Mouse (Mus musculus) midbrain, embryonic 11.5 days (tissue): Measurements from ENCODE around the gene Adarb1. TPM values are rescaled to one million over a fixed set of nuclear protein-coding genes. Genes with fewer than 3 reads are reported as not detected.

Experiments used
- ATAC-seq: fragments of 200-750 bp; cut with Nextera tagmentation; 2 replicates; pipeline ENCODE4 v1.8.0; 2017; ENCODE audit warnings: moderate TSS enrichment, moderate library complexity; ENCODE audit not compliant: low FRiP score
- DNase-seq: peaks from one replicate; pipeline ENCODE4 v3.0.0; 2015; ENCODE audit warnings: low spot score; ENCODE audit errors: missing footprints
- H3K27ac ChIP-seq: fragments of 300-500 bp; sonication (generic); 2 replicates; pipeline ENCODE4 v1.5.1; 2014; ENCODE audit warnings: low read depth, low read length
- H3K27me3 ChIP-seq: fragments of 300-500 bp; sonication (generic); 2 replicates; pipeline ENCODE4 v1.6.1; 2014; ENCODE audit warnings: mild to moderate bottlenecking, low read length, moderate library complexity, mixed read lengths; ENCODE audit not compliant: control insufficient read depth, insufficient read depth
- H3K36me3 ChIP-seq: fragments of 300-500 bp; sonication (generic); 2 replicates; pipeline ENCODE4 v1.6.1; 2014; ENCODE audit warnings: mild to moderate bottlenecking, low read length, moderate library complexity, mixed read lengths; ENCODE audit not compliant: control insufficient read depth, insufficient read depth
- H3K4me1 ChIP-seq: fragments of 300-500 bp; sonication (generic); 2 replicates; pipeline ENCODE4 v1.6.1; 2014; ENCODE audit warnings: low read length; ENCODE audit not compliant: control insufficient read depth, insufficient read depth
- H3K4me2 ChIP-seq: fragments of 300-500 bp; sonication (generic); 2 replicates; pipeline ENCODE4 v1.6.1; 2014; ENCODE audit warnings: mild to moderate bottlenecking, moderate library complexity
- H3K4me3 ChIP-seq: fragments of 300-500 bp; sonication (generic); 2 replicates; pipeline ENCODE4 v1.5.1; 2014; ENCODE audit warnings: low read depth, low read length
- H3K9ac ChIP-seq: fragments of 300-500 bp; sonication (generic); 2 replicates; pipeline ENCODE4 v1.6.1; 2014; ENCODE audit warnings: low read length
- H3K9me3 ChIP-seq: fragments of 300-500 bp; sonication (generic); 2 replicates; pipeline ENCODE4 v1.6.1; 2016; ENCODE audit warnings: low read length; ENCODE audit not compliant: control insufficient read depth
- WGBS: fragments of 180-500 bp; shearing (Covaris S2); extraction: QIAGEN DNeasy Blood & Tissue Kit; methylation state at CpG from one replicate; pipeline ENCODE4 v1.1.7; 2014; 5-methylcytosine and 5-hydroxymethylcytosine counted together
- polyA plus RNA-seq: library from polyadenylated mRNA; unstranded; fragments of >200 nt; fragmentation: Nextera tagmentation; extraction: Ambion mirVana; gene quantifications from 2 replicates; pipeline ENCODE4 v1.2.1, GENCODE M21; 2014

Adarb1 gene
- polyA plus RNA-seq, 1 experiment from 2014 or later: 5.8 TPM

DNA sequence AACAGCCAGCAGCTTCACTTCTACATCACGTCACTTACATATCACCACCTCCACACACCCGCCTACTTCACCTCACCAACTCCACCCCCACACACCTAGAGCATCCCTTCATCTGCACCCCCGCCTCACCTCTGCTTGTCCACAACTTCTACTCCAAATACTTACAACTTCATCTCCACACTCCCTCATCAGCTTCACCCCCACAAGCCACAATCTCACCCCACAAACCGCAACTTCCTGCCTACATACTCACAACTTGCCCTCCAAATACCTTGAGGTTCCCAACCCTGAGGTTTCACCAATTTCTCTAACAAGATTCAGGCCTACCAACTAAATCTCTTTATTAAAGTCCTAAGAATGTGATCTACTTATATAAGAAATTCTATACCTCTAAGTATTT lies 51.1 kb downstream of the Adarb1 start:
- Histone ChIP-seq H3K4me2 (no peak overlapping the region), H3K27me3 (no peaks in the 10 kb centered on the region), H3K36me3 (no peaks in the 10 kb centered on the region), H3K4me1 (peaks cover 4% of the 10 kb centered on the region; the same call in 1 of the 2 replicates), H3K9me3 (no peaks in the 10 kb centered on the region), H3K9ac (no peak overlapping the region), H3K4me3 (no peak overlapping the region), H3K27ac (no peak overlapping the region)
- DNase-seq (no peak), ATAC-seq (no peak)
- 94% methylated on average over 4 of the region's 4 CpGs for WGBS

- 81% methylated on average over 2 of the region's 2 CpGs for WGBS
- DNase-seq: no peak
- Histone ChIP-seq H3K4me2 (no peak overlapping the region), H3K4me3 (no peak overlapping the region), H3K4me1 (peaks cover 4% of the 10 kb centered on the region; the same call in 1 of the 2 replicates), H3K9me3 (no peaks in the 10 kb centered on the region), H3K27me3 (no peaks in the 10 kb centered on the region), H3K36me3 (no peaks in the 10 kb centered on the region), H3K9ac (no peak overlapping the region), H3K27ac (no peak overlapping the region)
- ATAC-seq: no peak
Observed at GRCm38 (mm10) chr10:77365212-77365611, 52.9 kb downstream of the Adarb1 start.

DNA sequence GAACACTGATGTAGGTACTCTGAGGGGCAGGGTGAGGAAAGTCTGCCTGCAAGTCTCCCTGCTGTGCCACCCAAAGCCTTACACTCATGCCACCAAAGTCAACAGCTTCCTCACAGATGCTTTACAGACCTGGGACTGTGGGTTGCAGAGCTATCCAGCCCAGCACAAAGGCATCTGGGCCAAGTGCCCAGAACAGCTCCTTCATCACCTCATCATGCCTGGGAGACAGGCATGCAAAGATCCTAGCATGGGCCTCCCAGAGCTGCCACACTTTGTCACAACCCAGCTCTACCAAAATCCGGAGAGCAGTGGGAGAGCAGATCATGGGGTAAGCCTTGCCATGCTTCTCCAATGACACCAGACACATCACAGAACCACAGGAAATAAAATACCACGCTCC lies 57.6 kb downstream of the Adarb1 start:
- H3K9ac ChIP-seq: no peak overlapping the region
- WGBS: 87% methylated on average over 2 of the region's 2 CpGs
- no peak overlapping the region for H3K4me2 ChIP-seq
- no peak overlapping the region for H3K4me3 ChIP-seq
- H3K36me3 ChIP-seq: no peaks in the 10 kb centered on the region
- H3K9me3 ChIP-seq: no peaks in the 10 kb centered on the region
- H3K4me1 ChIP-seq: no peaks in the 10 kb centered on the region
- DNase-seq (no peak), ATAC-seq (no peak)
- H3K27ac ChIP-seq: no peak overlapping the region
- no peaks in the 10 kb centered on the region for H3K27me3 ChIP-seq

DNA sequence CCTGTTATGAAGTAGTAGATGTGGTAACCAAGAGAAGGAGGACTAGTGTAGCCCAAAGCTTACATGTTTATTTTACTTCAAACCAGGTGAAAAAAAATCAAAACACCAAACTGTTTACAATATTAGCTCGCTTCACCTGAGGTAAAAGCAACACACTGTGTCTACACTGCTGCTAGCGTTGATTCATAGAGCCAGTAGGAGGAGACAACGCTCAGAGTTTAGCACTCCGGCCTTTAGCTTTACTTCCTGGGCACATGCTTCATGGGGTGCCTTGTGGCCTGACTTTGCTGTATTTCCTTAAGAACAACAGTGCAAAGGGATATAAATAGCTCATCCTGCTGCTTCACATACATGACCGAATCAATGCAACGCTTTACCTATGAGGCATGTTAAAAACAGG lies 60.1 kb downstream of the Adarb1 start:
- DNase-seq (no peak), ATAC-seq (no peak)
- 84% methylated on average over 6 of the region's 6 CpGs for WGBS
- no peak overlapping the region for H3K4me2 ChIP-seq
- H3K36me3 ChIP-seq: no peaks in the 10 kb centered on the region
- H3K9ac ChIP-seq: no peak overlapping the region
- no peaks in the 10 kb centered on the region for H3K27me3 ChIP-seq
- no peaks in the 10 kb centered on the region for H3K4me1 ChIP-seq
- H3K9me3 ChIP-seq: no peaks in the 10 kb centered on the region
- no peak overlapping the region for H3K4me3 ChIP-seq
- no peak overlapping the region for H3K27ac ChIP-seq

- H3K4me1 ChIP-seq: no peaks in the 10 kb centered on the region
- H3K27me3 ChIP-seq: no peaks in the 10 kb centered on the region
- 86% methylated on average over 6 of the region's 6 CpGs for WGBS
- H3K27ac ChIP-seq: no peak overlapping the region
- H3K4me3 ChIP-seq: no peak overlapping the region
- no peaks in the 10 kb centered on the region for H3K36me3 ChIP-seq
- H3K9me3 ChIP-seq: no peaks in the 10 kb centered on the region
- no peak overlapping the region for H3K4me2 ChIP-seq
- H3K9ac ChIP-seq: no peak overlapping the region
- ATAC-seq (peak; percentile 58; the same call in 1 of the 2 replicates), DNase-seq (peak; percentile 92)
Observed at GRCm38 (mm10) chr10:77353031-77353745, 64.9 kb downstream of the Adarb1 start.

DNA sequence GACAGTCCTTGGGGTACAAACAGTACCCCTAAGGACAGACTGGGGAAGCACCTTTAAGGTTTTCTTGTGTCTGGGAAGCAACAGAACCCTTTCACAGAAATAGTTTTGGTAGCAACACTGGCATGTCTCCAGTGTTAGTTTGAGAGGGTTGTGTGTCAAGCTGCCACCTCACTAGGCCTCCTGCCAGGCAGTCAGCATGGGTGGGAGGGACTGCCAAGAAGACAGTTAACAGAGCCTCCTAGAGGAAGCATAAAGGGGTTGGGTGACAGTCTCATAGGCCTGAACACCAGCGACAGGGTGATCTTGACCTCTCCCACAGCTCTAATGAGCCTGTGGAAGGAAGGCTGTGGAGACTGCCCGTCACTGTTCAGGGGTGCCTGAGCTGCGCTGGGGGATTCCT lies 75.2 kb downstream of the Adarb1 start:
- no peaks in the 10 kb centered on the region for H3K9me3 ChIP-seq
- no peak for DNase-seq
- H3K4me3 ChIP-seq: no peak overlapping the region
- H3K27ac ChIP-seq: no peak overlapping the region
- H3K27me3 ChIP-seq: no peaks in the 10 kb centered on the region
- no peak for ATAC-seq
- peaks cover 8% of the 10 kb centered on the region; the same call in 1 of the 2 replicates for H3K4me1 ChIP-seq
- H3K9ac ChIP-seq: no peak overlapping the region
- no peaks in the 10 kb centered on the region for H3K36me3 ChIP-seq
- WGBS: 87% methylated on average over 3 of the region's 3 CpGs
- no peak overlapping the region for H3K4me2 ChIP-seq

DNA sequence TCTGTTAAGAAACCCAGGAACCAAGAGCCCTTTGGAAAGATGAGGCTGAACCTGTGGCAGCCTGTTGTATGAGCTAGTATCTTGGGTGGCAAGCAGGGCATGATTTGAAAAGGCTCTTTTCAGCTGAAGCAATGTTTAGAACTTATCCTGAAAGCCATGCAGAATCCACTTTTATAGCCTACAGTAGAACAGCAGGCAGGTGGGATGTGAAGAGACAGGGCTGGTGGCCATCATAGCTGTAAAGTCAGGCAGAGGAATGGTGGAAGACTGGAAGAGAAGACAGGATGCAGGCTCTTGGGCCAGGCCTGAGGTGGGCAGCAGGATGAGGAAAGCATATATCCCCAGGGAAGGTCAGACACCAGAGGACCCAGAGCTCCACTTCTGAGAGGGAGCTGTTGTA lies 76.4 kb downstream of the Adarb1 start:
- ATAC-seq (no peak), DNase-seq (peak; percentile 21)
- Histone ChIP-seq H3K9ac (no peak overlapping the region), H3K9me3 (no peaks in the 10 kb centered on the region), H3K4me3 (no peak overlapping the region), H3K27me3 (no peaks in the 10 kb centered on the region), H3K36me3 (no peaks in the 10 kb centered on the region), H3K4me1 (peaks cover 8% of the 10 kb centered on the region; the same call in 1 of the 2 replicates), H3K4me2 (no peak overlapping the region), H3K27ac (no peak overlapping the region)

- no peak for ATAC-seq
- H3K4me2 ChIP-seq: no peak overlapping the region
- no peak overlapping the region for H3K27ac ChIP-seq
- H3K36me3 ChIP-seq: no peaks in the 10 kb centered on the region
- no peaks in the 10 kb centered on the region for H3K27me3 ChIP-seq
- H3K4me3 ChIP-seq: no peak overlapping the region
- H3K9me3 ChIP-seq: no peaks in the 10 kb centered on the region
- WGBS: 91% methylated on average over 4 of the region's 4 CpGs
- no peak overlapping the region for H3K9ac ChIP-seq
- peaks cover 8% of the 10 kb centered on the region; the same call in 1 of the 2 replicates for H3K4me1 ChIP-seq
- DNase-seq: peak; percentile 76
Observed at GRCm38 (mm10) chr10:77341059-77341458, 77.0 kb downstream of the Adarb1 start.

GRCm38 (mm10) chr10:77339871-77340341 lies 78.2 kb downstream of the Adarb1 start:
- ATAC-seq (peak; percentile 75), DNase-seq (peak; percentile 94)
- no peaks in the 10 kb centered on the region for H3K27me3 ChIP-seq
- H3K4me1 ChIP-seq: peaks cover 8% of the 10 kb centered on the region; the same call in 1 of the 2 replicates
- peak overlapping the region; percentile 40 for H3K4me3 ChIP-seq
- peak overlapping the region; percentile 50 for H3K9ac ChIP-seq
- no peaks in the 10 kb centered on the region for H3K36me3 ChIP-seq
- H3K4me2 ChIP-seq: peak overlapping the region; percentile 75
- 10% methylated on average over 18 of the region's 18 CpGs for WGBS
- no peaks in the 10 kb centered on the region for H3K9me3 ChIP-seq
- no peak overlapping the region for H3K27ac ChIP-seq
